Mouse (Mus musculus): ENCODE measurements around the gene Cfap161.

GRCm38 (mm10) chr7:83800561-83801482 is 6.1 kb upstream of the Cfap161 start:
- TF ChIP-seq GATA1 (IDR thresholded peaks at IDR 0.05; ENCODE audit: low read length) (no peak), TAL1 (IDR thresholded peaks at IDR 0.05; ENCODE audit: low read length) (no peak)

Measured in erythroblast, embryonic 14.5 days (primary cell).